Mouse (Mus musculus) neutrophil, adult 59 days (primary cell): Measurements from ENCODE around the gene Cyp2d9. TPM values are rescaled to one million over a fixed set of nuclear protein-coding genes. Genes with fewer than 3 reads are reported as not detected.

Experiments used
- total RNA-seq, 2 experiments: library from RNA; stranded (reverse); gene quantifications; 1 replicate in 1 of 2; 2 replicates in 1 of 2; pipeline ENCODE4 v1.2.4; 2023

The Cyp2d9 gene
- not detected for total RNA-seq

GRCm38 (mm10) chr15:82433137-82433536, at the start of gene Cyp2d9:
Gene Cyp2d9, plus strand, starts transcription at chr15:82433437.

GRCm38 (mm10) chr15:82393922-82394321, 39.3 kb upstream of the Cyp2d9 start, which contains the start of gene Cyp2d11:
Gene Cyp2d11, minus strand, starts transcription at chr15:82394022.

GRCm38 (mm10) chr15:82406981-82407380, 26.3 kb upstream of the Cyp2d9 start, which contains the start of gene Cyp2d10:
Gene Cyp2d10, minus strand, starts transcription at chr15:82407195.

Other genes with a start within 250 kb of the Cyp2d9 start
- gene Shisa8, start 220.6 kb upstream of the Cyp2d9 start, total RNA-seq = under 1 TPM in 1 of 2 experiments, not detected in 1; 0.40 TPM
- 1 to 10 TPM; 1.8 to 4.3 TPM for gene Tnfrsf13c, start 209.1 kb upstream of the Cyp2d9 start, total RNA-seq
- gene Cenpm, start 188.7 kb upstream of the Cyp2d9 start, total RNA-seq = 10 to 100 TPM; 11.5 to 16.9 TPM
- gene 1500009C09Rik, start 181.0 kb upstream of the Cyp2d9 start, total RNA-seq = not detected
- gene Sept3, start 158.5 kb upstream of the Cyp2d9 start, total RNA-seq = not detected
- gene Wbp2nl, start 134.5 kb upstream of the Cyp2d9 start, total RNA-seq = under 1 TPM; 0.35 to 0.42 TPM
- gene Naga, start 94.5 kb upstream of the Cyp2d9 start, total RNA-seq = 100 to 1,000 TPM in 1 of 2 experiments, 10 to 100 TPM in 1; 93.8 to 108 TPM
- 1 to 10 TPM; 1.8 to 2.8 TPM for gene Pheta2, start 94.5 kb upstream of the Cyp2d9 start, total RNA-seq
- gene Smdt1, start 94.5 kb upstream of the Cyp2d9 start, total RNA-seq = 100 to 1,000 TPM in 1 of 2 experiments, 10 to 100 TPM in 1; 83.7 to 103 TPM
- gene Ndufa6, start 79.1 kb upstream of the Cyp2d9 start, total RNA-seq = 10 to 100 TPM; 79.4 to 88.3 TPM
- gene Cyp2d22, start 53.2 kb upstream of the Cyp2d9 start, total RNA-seq = 1 to 10 TPM in 1 of 2 experiments, under 1 TPM in 1; 0.99 to 1.5 TPM
- gene Cyp2d11, start 39.4 kb upstream of the Cyp2d9 start, total RNA-seq = not detected
- gene Cyp2d10, start 26.2 kb upstream of the Cyp2d9 start, total RNA-seq = not detected
- gene Cyp2d12, start 121.6 kb downstream of the Cyp2d9 start, total RNA-seq = not detected
- gene Cyp2d34, start 187.5 kb downstream of the Cyp2d9 start, total RNA-seq = not detected